Mouse (Mus musculus) macrophage (primary cell): ENCODE measurements around the gene Col18a1. TPM values are rescaled to one million over a fixed set of nuclear protein-coding genes. Genes with fewer than 3 reads are reported as not detected.

Source experiments
- H3K27ac ChIP-seq: fragments of 350-480 bp; formaldehyde crosslinking; 2 replicates; pipeline ENCODE4 v1.9.0; 2021
- H3K36me3 ChIP-seq: fragments of 350-480 bp; formaldehyde crosslinking; 2 replicates; pipeline ENCODE4 v1.9.0; 2021; ENCODE audit errors: inconsistent target
- H3K4me3 ChIP-seq: fragments of 350-480 bp; formaldehyde crosslinking; 2 replicates; pipeline ENCODE4 v1.9.0; 2021; ENCODE audit errors: inconsistent target
- H3K79me2 ChIP-seq: fragments of 350-480 bp; formaldehyde crosslinking; 2 replicates; pipeline ENCODE4 v1.9.0; 2021; ENCODE audit errors: inconsistent target
- WGBS: methylation state at CpG from one replicate; pipeline ENCODE4 v1.1.7; 2026; ENCODE audit warnings: inconsistent platforms; ENCODE audit not compliant: missing documents; 5-methylcytosine and 5-hydroxymethylcytosine counted together
- polyA plus RNA-seq: library from polyadenylated mRNA; stranded (reverse); fragments of 250-400 nt; gene quantifications from 3 replicates; pipeline ENCODE4 v1.2.4, GENCODE M21; 2018; ENCODE audit warnings: inconsistent platforms
- total RNA-seq, 78 experiments: library from RNA; depleted of rRNA; stranded (reverse); fragments of 250-400 nt; gene quantifications; 1 replicate in 9 of 78; 2 replicates in 24 of 78; 3 replicates in 43 of 78; 4 replicates in 2 of 78; pipeline ENCODE4 v1.2.4; 2018; ENCODE audit warnings: inconsistent platforms in 56 of 78

The Col18a1 gene
- total RNA-seq (2018; cell fraction: chromatin; rRNA removed), result 10 to 100 TPM in 6 of 26 experiments, 1 to 10 TPM in 11, under 1 TPM in 8, not detected in 1; 0.21 to 92.0 (median 4.3) TPM
- total RNA-seq (2018; cell fraction: cytosol; rRNA removed), result 1 to 10 TPM in 22 of 26 experiments, under 1 TPM in 4; 0.75 to 6.8 (median 2.5) TPM
- total RNA-seq (2018; cell fraction: nucleus; rRNA removed), result 10 to 100 TPM in 2 of 26 experiments, 1 to 10 TPM in 24; 1.3 to 32.2 (median 4.7) TPM
- polyA plus RNA-seq, result 1.1 to 15.2 TPM (median 3.7 TPM) in 3 replicates

GRCm38 (mm10) chr10:77165963-77166717 lies at the start of gene Col18a1:
TSS of gene Col18a1 (minus strand) at chr10:77166548.
- H3K79me2 ChIP-seq, result no peaks in the 10 kb centered on the region
- WGBS, result 4% methylated on average over 40 of the region's 42 CpGs
- H3K36me3 ChIP-seq, result no peaks in the 10 kb centered on the region
- peak within 1 kb of the TSS; percentile 12; the same call in 1 of the 2 replicates for H3K4me3 ChIP-seq
- H3K27ac ChIP-seq, result no peak within 1 kb of the TSS

- Histone ChIP-seq H3K36me3 (no peaks in the 10 kb centered on the region), H3K4me3 (no peak overlapping the region), H3K27ac (no peak overlapping the region), H3K79me2 (no peaks in the 10 kb centered on the region)
- 75% methylated on average over 4 of the region's 4 CpGs for WGBS
Measured at GRCm38 (mm10) chr10:77215641-77216040, 49.3 kb upstream of the Col18a1 start.

GRCm38 (mm10) chr10:77214586-77214985 lies 48.2 kb upstream of the Col18a1 start:
- Histone ChIP-seq H3K36me3 (no peaks in the 10 kb centered on the region), H3K79me2 (no peaks in the 10 kb centered on the region), H3K4me3 (no peak overlapping the region), H3K27ac (peak overlapping the region; percentile 42)
- WGBS, result 46% methylated on average over 8 of the region's 8 CpGs

- Histone ChIP-seq H3K36me3 (no peaks in the 10 kb centered on the region), H3K4me3 (no peak overlapping the region), H3K79me2 (no peaks in the 10 kb centered on the region), H3K27ac (no peak overlapping the region)
- 94% methylated on average over 5 of the region's 5 CpGs for WGBS
Measured at GRCm38 (mm10) chr10:77213483-77213882, 47.1 kb upstream of the Col18a1 start.

- H3K4me3 ChIP-seq, result no peak overlapping the region
Measured at GRCm38 (mm10) chr10:77212354-77213120, 46.2 kb upstream of the Col18a1 start.

GRCm38 (mm10) chr10:77211116-77211570 lies 44.8 kb upstream of the Col18a1 start:
- no peaks in the 10 kb centered on the region for H3K36me3 ChIP-seq
- WGBS, result 12% methylated on average over 9 of the region's 11 CpGs
- H3K27ac ChIP-seq, result peak overlapping the region; percentile 90
- H3K4me3 ChIP-seq, result no peak overlapping the region
- no peaks in the 10 kb centered on the region for H3K79me2 ChIP-seq

More at GRCm38 (mm10) chr10:77212354-77213120, 46.2 kb upstream of the Col18a1 start:
- no peaks in the 10 kb centered on the region for H3K79me2 ChIP-seq
- peak overlapping the region; percentile 90 for H3K27ac ChIP-seq
- H3K36me3 ChIP-seq, result no peaks in the 10 kb centered on the region
- WGBS, result 97% methylated on average over 6 of the region's 6 CpGs

GRCm38 (mm10) chr10:77210666-77211065 lies 44.3 kb upstream of the Col18a1 start:
- 60% methylated on average over 3 of the region's 3 CpGs for WGBS
- H3K4me3 ChIP-seq, result no peak overlapping the region
- peak overlapping the region; percentile 90 for H3K27ac ChIP-seq
- no peaks in the 10 kb centered on the region for H3K36me3 ChIP-seq
- no peaks in the 10 kb centered on the region for H3K79me2 ChIP-seq

DNA sequence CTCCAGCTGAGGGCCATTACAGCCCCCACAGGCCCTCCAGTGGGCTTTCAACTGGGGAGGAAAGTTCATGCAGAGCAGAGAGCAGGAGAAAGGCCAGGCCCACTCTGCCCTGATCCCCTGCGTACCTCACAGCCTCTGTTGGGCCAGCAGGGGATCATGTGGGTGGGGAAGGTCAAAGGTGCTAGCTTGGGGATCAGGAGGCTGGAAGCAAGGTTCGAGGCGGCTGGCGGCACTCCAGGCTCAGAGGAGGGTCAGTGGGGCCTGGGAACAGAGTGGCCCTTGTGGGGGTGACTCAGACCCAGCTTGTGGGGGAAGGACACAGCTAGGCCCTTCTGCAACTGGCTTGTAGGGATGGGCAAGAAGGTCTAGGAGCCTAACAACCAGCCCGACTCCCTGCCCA lies 42.9 kb upstream of the Col18a1 start:
- Histone ChIP-seq H3K27ac (0 out of 2 replicates have a peak overlapping the region, but pooled peaks have one; percentile 0), H3K36me3 (no peaks in the 10 kb centered on the region), H3K79me2 (no peaks in the 10 kb centered on the region), H3K4me3 (no peak overlapping the region)
- WGBS, result 89% methylated on average over 5 of the region's 5 CpGs

DNA sequence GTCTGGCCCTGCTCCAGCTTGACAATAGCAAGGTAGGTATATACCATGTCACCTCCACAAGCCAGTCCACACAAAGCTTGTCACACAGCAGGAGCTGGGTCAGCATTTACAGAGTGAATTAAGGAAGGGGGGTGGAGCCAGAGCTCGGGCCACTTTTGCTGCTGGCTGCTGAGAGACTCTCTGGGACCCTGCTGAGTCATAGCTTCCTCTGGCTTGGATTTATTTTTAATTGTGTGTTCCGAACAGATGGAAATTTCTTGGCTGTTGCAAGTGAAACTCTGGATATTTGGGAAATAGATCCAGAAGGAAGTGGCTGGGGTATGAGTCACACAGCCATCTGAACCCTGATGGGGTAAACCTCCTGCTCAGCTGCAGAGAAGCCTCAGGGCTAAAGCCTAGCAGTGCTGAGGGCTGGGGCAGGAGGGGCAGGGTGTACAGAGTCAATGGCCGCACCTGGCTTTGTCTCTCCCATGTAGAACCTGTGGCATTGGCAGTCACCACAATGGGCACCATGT lies 40.3 kb upstream of the Col18a1 start:
- WGBS, result 33% methylated on average over 3 of the region's 3 CpGs
- Histone ChIP-seq H3K79me2 (no peaks in the 10 kb centered on the region), H3K27ac (peak overlapping the region; percentile 68)

GRCm38 (mm10) chr10:77206134-77206533 lies 39.8 kb upstream of the Col18a1 start:
- no peaks in the 10 kb centered on the region for H3K79me2 ChIP-seq
- WGBS, result 100% methylated on average over 2 of the region's 2 CpGs
- H3K4me3 ChIP-seq, result no peak overlapping the region
- peak overlapping the region; percentile 68 for H3K27ac ChIP-seq
- H3K36me3 ChIP-seq, result no peaks in the 10 kb centered on the region

More for the DNA sequence above, 40.3 kb upstream of the Col18a1 start:
- H3K4me3 ChIP-seq, result no peak overlapping the region
- no peaks in the 10 kb centered on the region for H3K36me3 ChIP-seq

- no peaks in the 10 kb centered on the region for H3K36me3 ChIP-seq
- no peaks in the 10 kb centered on the region for H3K79me2 ChIP-seq
- no peak overlapping the region for H3K4me3 ChIP-seq
- 62% methylated on average over 4 of the region's 4 CpGs for WGBS
- H3K27ac ChIP-seq, result no peak overlapping the region
Measured at GRCm38 (mm10) chr10:77203960-77204359, 37.6 kb upstream of the Col18a1 start.

- 88% methylated on average over 5 of the region's 5 CpGs for WGBS
- Histone ChIP-seq H3K36me3 (no peaks in the 10 kb centered on the region), H3K79me2 (no peaks in the 10 kb centered on the region), H3K4me3 (no peak overlapping the region), H3K27ac (no peak overlapping the region)
Measured at GRCm38 (mm10) chr10:77201919-77202318, 35.6 kb upstream of the Col18a1 start.

GRCm38 (mm10) chr10:77200295-77200694 lies 33.9 kb upstream of the Col18a1 start:
- no peaks in the 10 kb centered on the region for H3K36me3 ChIP-seq
- H3K4me3 ChIP-seq, result no peak overlapping the region
- no peaks in the 10 kb centered on the region for H3K79me2 ChIP-seq
- no peak overlapping the region for H3K27ac ChIP-seq
- 95% methylated on average over 9 of the region's 9 CpGs for WGBS

DNA sequence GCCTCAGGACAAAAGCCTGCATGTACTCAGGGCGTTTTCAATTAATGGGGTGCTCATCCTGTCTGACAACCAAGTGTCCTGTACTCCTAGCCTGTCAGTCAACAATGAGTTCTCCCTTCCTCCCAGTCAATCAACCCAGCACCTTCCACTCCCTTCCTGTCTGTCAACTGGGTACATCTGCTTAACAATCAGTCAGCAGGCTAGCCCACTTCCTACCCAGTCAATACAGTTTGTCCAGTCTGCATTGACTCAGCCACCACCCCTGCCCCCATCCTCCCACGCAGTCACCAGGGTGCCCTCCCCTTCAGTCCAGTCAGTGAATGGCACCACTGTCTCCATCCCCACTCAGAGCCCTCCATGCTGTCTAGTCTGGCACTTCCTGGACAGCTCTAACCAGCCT lies 32.9 kb upstream of the Col18a1 start:
- no peaks in the 10 kb centered on the region for H3K79me2 ChIP-seq
- no peak overlapping the region for H3K27ac ChIP-seq
- H3K36me3 ChIP-seq, result no peaks in the 10 kb centered on the region
- H3K4me3 ChIP-seq, result no peak overlapping the region
- WGBS, result 94% methylated on average over 2 of the region's 2 CpGs
